Comparison of ENCODE assay signal across 9 mouse cellular contexts in the genomic region with DNA sequence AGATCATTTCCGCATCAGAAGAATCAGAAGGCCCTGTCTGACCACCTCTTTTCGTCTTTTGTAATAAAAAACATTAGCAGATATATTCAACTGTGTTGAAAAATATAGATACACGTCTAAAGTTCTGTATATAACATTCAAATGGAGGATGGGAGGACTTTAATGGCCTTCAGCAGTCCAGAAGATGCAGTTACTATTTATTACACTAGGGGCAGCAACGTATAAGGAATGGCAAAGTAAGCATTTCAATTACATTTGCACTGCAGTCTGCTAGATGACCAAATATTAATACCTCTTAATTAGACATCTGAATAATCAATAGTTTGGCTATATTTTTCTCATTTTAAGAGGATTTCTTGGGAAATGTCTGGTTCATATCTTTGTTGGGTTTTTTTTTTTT. TPM values are rescaled to one million over a fixed set of nuclear protein-coding genes. Genes with fewer than 3 reads are reported as not detected.
DNase-seq lines count a peak whose midpoint lies in the region; ATAC-seq and TF ChIP-seq lines count a peak whose summit lies in the region.
"Had no signal": no experiment of that assay in that cellular context is flagged by ENCODE, and none has a peak within 500 bp of the region (broad histone marks: within the 10 kb centered on the region; RNA-seq: fewer than 3 reads in every experiment).

No protein-coding gene starts in this region.

- 40% methylated on average over 4 of the region's 4 CpGs for WGBS in forebrain, postnatal 0 days
- 52% methylated on average over 4 of the region's 4 CpGs for WGBS in forebrain, embryonic 11.5 days
- 46% methylated on average over 4 of the region's 4 CpGs for WGBS in midbrain, embryonic 14.5 days
- WGBS in midbrain, embryonic 13.5 days, result 43% methylated on average over 4 of the region's 4 CpGs
- WGBS in liver, embryonic 12.5 days (ENCODE audit: insufficient replicate concordance), result 34% methylated on average over 4 of the region's 4 CpGs

- no peaks in the 10 kb centered on the region for H3K36me3 ChIP-seq in forebrain, postnatal 0 days (ENCODE audit: insufficient read depth)
- no peaks in the 10 kb centered on the region for H3K36me3 ChIP-seq in forebrain, embryonic 11.5 days (ENCODE audit: control insufficient read depth, insufficient read depth, low read length)
- H3K36me3 ChIP-seq in midbrain, embryonic 14.5 days (ENCODE audit: control insufficient read depth, insufficient read depth, low read length), result no peaks in the 10 kb centered on the region
- no peaks in the 10 kb centered on the region for H3K36me3 ChIP-seq in midbrain, embryonic 13.5 days
- H3K36me3 ChIP-seq in liver, embryonic 12.5 days, result no peaks in the 10 kb centered on the region
- no peaks in the 10 kb centered on the region for H3K36me3 ChIP-seq in splenic B cell, adult 2 months (ENCODE audit: control insufficient read depth, insufficient read depth, low read length, poor library complexity, severe bottlenecking)
- H3K36me3 ChIP-seq: heart, embryonic 15.5 days had no signal

- ATAC-seq in forebrain, postnatal 0 days, result no peak
- ATAC-seq in forebrain, embryonic 11.5 days (replicated peaks; ENCODE audit: low FRiP score), result no peak
- ATAC-seq in midbrain, embryonic 14.5 days (ENCODE audit: low FRiP score, low TSS enrichment), result no peak
- ATAC-seq in midbrain, embryonic 13.5 days, result no peak
- peak; percentile 62; the same call in 1 of the 2 replicates for ATAC-seq in liver, embryonic 12.5 days

- TF ChIP-seq CTCF in forebrain, postnatal 0 days (IDR thresholded peaks at IDR 0.05; ENCODE audit: low read depth), result peak; percentile 65

- no peak overlapping the region for H3K9ac ChIP-seq in forebrain, postnatal 0 days
- H3K9ac ChIP-seq in forebrain, embryonic 11.5 days (ENCODE audit: low read length), result no peak overlapping the region
- H3K9ac ChIP-seq in midbrain, embryonic 14.5 days (replicated peaks; ENCODE audit: low read length), result no peak overlapping the region
- H3K9ac ChIP-seq in midbrain, embryonic 13.5 days (replicated peaks), result no peak overlapping the region
- no peak overlapping the region for H3K9ac ChIP-seq in liver, embryonic 12.5 days
- H3K9ac ChIP-seq: heart, embryonic 15.5 days had no signal

- no peaks in the 10 kb centered on the region for H3K4me1 ChIP-seq in forebrain, postnatal 0 days (ENCODE audit: insufficient read depth)
- no peaks in the 10 kb centered on the region for H3K4me1 ChIP-seq in forebrain, embryonic 11.5 days (replicated peaks; ENCODE audit: control insufficient read depth, insufficient read depth, low read length)
- H3K4me1 ChIP-seq in midbrain, embryonic 14.5 days (ENCODE audit: control insufficient read depth, insufficient read depth, low read length), result no peaks in the 10 kb centered on the region
- H3K4me1 ChIP-seq in midbrain, embryonic 13.5 days (replicated peaks), result peaks cover 8% of the 10 kb centered on the region; the same call in 1 of the 2 replicates
- H3K4me1 ChIP-seq in liver, embryonic 12.5 days, result peaks cover 28% of the 10 kb centered on the region
- H3K4me1 ChIP-seq: heart, embryonic 15.5 days had no signal

- H3K4me3 ChIP-seq in forebrain, postnatal 0 days (ENCODE audit: low read depth, low read length), result no peak overlapping the region
- H3K4me3 ChIP-seq in forebrain, embryonic 11.5 days (ENCODE audit: low read depth, low read length), result no peak overlapping the region
- H3K4me3 ChIP-seq in midbrain, embryonic 14.5 days (replicated peaks; ENCODE audit: low read depth, low read length), result no peak overlapping the region
- no peak overlapping the region for H3K4me3 ChIP-seq in midbrain, embryonic 13.5 days (replicated peaks)
- H3K4me3 ChIP-seq in liver, embryonic 12.5 days, result no peak overlapping the region
- H3K4me3 ChIP-seq: heart, embryonic 15.5 days had no signal

- no peak overlapping the region for H3K27ac ChIP-seq in forebrain, postnatal 0 days (ENCODE audit: low read depth, low read length)
- no peak overlapping the region for H3K27ac ChIP-seq in forebrain, embryonic 11.5 days (ENCODE audit: low read depth, low read length)
- H3K27ac ChIP-seq in midbrain, embryonic 14.5 days (replicated peaks; ENCODE audit: low read depth, low read length), result no peak overlapping the region
- no peak overlapping the region for H3K27ac ChIP-seq in midbrain, embryonic 13.5 days
- no peak overlapping the region for H3K27ac ChIP-seq in liver, embryonic 12.5 days
- H3K27ac ChIP-seq: heart, embryonic 15.5 days had no signal

- no peak overlapping the region for H3K4me2 ChIP-seq in forebrain, postnatal 0 days (ENCODE audit: low read depth)
- H3K4me2 ChIP-seq in forebrain, embryonic 11.5 days (ENCODE audit: low read depth, low read length, severe bottlenecking), result no peak overlapping the region
- no peak overlapping the region for H3K4me2 ChIP-seq in midbrain, embryonic 14.5 days (ENCODE audit: low read length)
- no peak overlapping the region for H3K4me2 ChIP-seq in midbrain, embryonic 13.5 days (replicated peaks)
- no peak overlapping the region for H3K4me2 ChIP-seq in liver, embryonic 12.5 days
- H3K4me2 ChIP-seq: heart, embryonic 15.5 days had no signal

- peak; percentile 48 for DNase-seq in forebrain, postnatal 0 days
- no peak for DNase-seq in forebrain, embryonic 11.5 days (ENCODE audit: low spot score)
- peak; percentile 81 for DNase-seq in midbrain, embryonic 14.5 days
- DNase-seq in cerebellum, adult 8-10 months, result peak; percentile 43
- DNase-seq in splenic B cell, adult 2 months (ENCODE audit: low read depth, low spot score), result peak; percentile 72
- no peak for DNase-seq in adrenal gland, postnatal 25 days

- H3K9me3 ChIP-seq in forebrain, postnatal 0 days (ENCODE audit: low read length), result no peaks in the 10 kb centered on the region
- H3K9me3 ChIP-seq in forebrain, embryonic 11.5 days (ENCODE audit: control insufficient read depth, low read length), result no peaks in the 10 kb centered on the region
- no peaks in the 10 kb centered on the region for H3K9me3 ChIP-seq in midbrain, embryonic 14.5 days (ENCODE audit: control insufficient read depth, low read length)
- H3K9me3 ChIP-seq in midbrain, embryonic 13.5 days, result no peaks in the 10 kb centered on the region
- no peaks in the 10 kb centered on the region for H3K9me3 ChIP-seq in liver, embryonic 12.5 days (replicated peaks)
- H3K9me3 ChIP-seq: heart, embryonic 15.5 days had no signal

- H3K27me3 ChIP-seq in forebrain, postnatal 0 days (ENCODE audit: insufficient read depth, low read length), result no peaks in the 10 kb centered on the region
- H3K27me3 ChIP-seq in forebrain, embryonic 11.5 days (ENCODE audit: control insufficient read depth, insufficient read depth, low read length), result no peaks in the 10 kb centered on the region
- no peaks in the 10 kb centered on the region for H3K27me3 ChIP-seq in midbrain, embryonic 14.5 days (ENCODE audit: control insufficient read depth, insufficient read depth, low read length)
- H3K27me3 ChIP-seq in midbrain, embryonic 13.5 days, result no peaks in the 10 kb centered on the region
- H3K27me3 ChIP-seq in liver, embryonic 12.5 days (replicated peaks), result no peaks in the 10 kb centered on the region
- no peaks in the 10 kb centered on the region for H3K27me3 ChIP-seq in splenic B cell, adult 2 months (ENCODE audit: control insufficient read depth, insufficient read depth, low read length, poor library complexity, severe bottlenecking)
- H3K27me3 ChIP-seq: heart, embryonic 15.5 days had no signal

RNA-seq across cellular contexts. Expression of gene Alas2, which starts 36.5 kb away (rescaled TPM):
- 8.9 and 11.5 TPM in 2 replicates for total RNA-seq in forebrain, postnatal 0 days (2014; rRNA removed)
- 7.7 and 9.1 TPM in 2 replicates for polyA plus RNA-seq in forebrain, postnatal 0 days (2015; fragmentation: Nextera tagmentation; extraction: Ambion mirVana)
- polyA plus RNA-seq in forebrain, embryonic 11.5 days (2014; fragmentation: Nextera tagmentation; extraction: Ambion mirVana), result 59.2 and 61.2 TPM in 2 replicates
- polyA plus RNA-seq in midbrain, embryonic 14.5 days (2014; fragmentation: Nextera tagmentation; extraction: Ambion mirVana), result 16.5 and 25.4 TPM in 2 replicates
- polyA plus RNA-seq in midbrain, embryonic 13.5 days (2015; fragmentation: Nextera tagmentation; extraction: Ambion mirVana), result 23.6 and 31.0 TPM in 2 replicates
- polyA plus RNA-seq in liver, embryonic 12.5 days (2016; fragmentation: Nextera tagmentation; extraction: Ambion mirVana), result 776 and 813 TPM in 2 replicates
- 31.0 and 35.7 TPM in 2 replicates for total RNA-seq in adrenal gland, postnatal 25 days (2021)

RNA-seq across cellular contexts. Expression of gene Tmem29, which starts 51.7 kb away (rescaled TPM):
- total RNA-seq in forebrain, postnatal 0 days (2014; rRNA removed), result 46.8 and 56.9 TPM in 2 replicates
- 68.5 and 69.6 TPM in 2 replicates for polyA plus RNA-seq in forebrain, postnatal 0 days (2015; fragmentation: Nextera tagmentation; extraction: Ambion mirVana)
- 37.8 and 39.9 TPM in 2 replicates for polyA plus RNA-seq in forebrain, embryonic 11.5 days (2014; fragmentation: Nextera tagmentation; extraction: Ambion mirVana)
- 75.1 and 82.5 TPM in 2 replicates for polyA plus RNA-seq in midbrain, embryonic 14.5 days (2014; fragmentation: Nextera tagmentation; extraction: Ambion mirVana)
- polyA plus RNA-seq in midbrain, embryonic 13.5 days (2015; fragmentation: Nextera tagmentation; extraction: Ambion mirVana), result 65.0 and 69.3 TPM in 2 replicates
- polyA plus RNA-seq in liver, embryonic 12.5 days (2016; fragmentation: Nextera tagmentation; extraction: Ambion mirVana), result 16.5 and 18.0 TPM in 2 replicates
- total RNA-seq in adrenal gland, postnatal 25 days (2021), result 27.3 and 28.6 TPM in 2 replicates

Comparison
In these comparisons a context has a peak if more than half of its experiments do, and no peak if none do; other contexts are left out.
1. DNase-seq: peak in forebrain, postnatal 0 days (single experiment), midbrain, embryonic 14.5 days (single experiment), cerebellum, adult 8-10 months (single experiment) and splenic B cell, adult 2 months (single experiment); none in forebrain, embryonic 11.5 days (single experiment) and adrenal gland, postnatal 25 days (single experiment).
2. RNA of gene Alas2, which starts 36.5 kb away (polyA plus RNA-seq): 776 to 813 TPM in liver, embryonic 12.5 days; 59.2 to 61.2 TPM in forebrain, embryonic 11.5 days, 23.6 to 31.0 TPM in midbrain, embryonic 13.5 days, 16.5 to 25.4 TPM in midbrain, embryonic 14.5 days and 7.7 to 9.1 TPM in forebrain, postnatal 0 days; every median in the first group is over 10 times any median in the second.